Mouse (Mus musculus) CH12.LX (cell line): ENCODE results near the gene Sptb. TPM values are rescaled to one million over a fixed set of nuclear protein-coding genes. Genes with fewer than 3 reads are reported as not detected.
A peak's percentile ranks its signal among the peaks of the same experiment; 100 is the strongest.

Source experiments
- DNase-seq: peaks from one replicate; pipeline ENCODE4 v3.0.0-alpha.2; 2013; ENCODE audit errors: extremely low read depth
- H3K27ac ChIP-seq: 2 replicates; pipeline ENCODE4 v1.5.1; 2012; ENCODE audit warnings: low read depth, mild to moderate bottlenecking, control low read depth, moderate library complexity; ENCODE audit not compliant: insufficient read depth
- H3K27me3 ChIP-seq: replicated peaks from 2 replicates; pipeline ENCODE3; 2012; ENCODE audit warnings: inconsistent platforms
- H3K36me3 ChIP-seq, 2 experiments: replicated peaks in 1 of 2; 2 replicates each; pipeline versions ENCODE3 to v1.6.1; 2012; ENCODE audit warnings: inconsistent platforms in 1 of 2, low read length in 1 of 2, mild to moderate bottlenecking in 1 of 2, mixed read lengths in 1 of 2, moderate library complexity in 1 of 2; ENCODE audit not compliant: control insufficient read depth in 1 of 2, insufficient read depth in 1 of 2
- H3K4me1 ChIP-seq, 2 experiments: 2 replicates each; pipeline ENCODE4 v1.6.1; 2012; ENCODE audit warnings: inconsistent platforms in 1 of 2, moderate library complexity in 1 of 2; ENCODE audit not compliant: insufficient read depth in 2 of 2, control insufficient read depth in 1 of 2
- H3K4me2 ChIP-seq: 2 replicates; pipeline ENCODE4 v1.6.1; 2012; ENCODE audit warnings: low read depth, mild to moderate bottlenecking, control low read depth; ENCODE audit not compliant: poor library complexity, insufficient read depth, severe bottlenecking
- H3K4me3 ChIP-seq, 3 experiments: fragments of 150-350 bp in 1 of 3; sonication (generic) in 1 of 3; replicated peaks in 1 of 3; 2 replicates each; pipeline versions ENCODE3 to v1.5.1; 2011 to 2012; ENCODE audit warnings: low read depth in 2 of 3, low read length in 2 of 3, mild to moderate bottlenecking in 2 of 3, moderate library complexity in 2 of 3, control low read depth in 1 of 3, improper control_type of control experiment in 1 of 3, inconsistent platforms in 1 of 3, mixed read lengths in 1 of 3; ENCODE audit not compliant: poor library complexity in 1 of 3
- H3K79me2 ChIP-seq: replicated peaks from 2 replicates; pipeline ENCODE4 v1.6.1; 2012; ENCODE audit warnings: mild to moderate bottlenecking, moderate library complexity; ENCODE audit not compliant: control insufficient read depth, poor library complexity, insufficient read depth, severe bottlenecking; ENCODE audit errors: extremely low read depth
- H3K9ac ChIP-seq: 2 replicates; pipeline ENCODE4 v1.6.1; 2012; ENCODE audit warnings: low read depth, mild to moderate bottlenecking, control low read depth, moderate library complexity; ENCODE audit not compliant: insufficient read depth
- H3K9me3 ChIP-seq: replicated peaks from 2 replicates; pipeline ENCODE3; 2012; ENCODE audit warnings: low read length, inconsistent platforms, mixed read lengths
- BHLHE40 ChIP-seq: IDR thresholded peaks from 2 replicates; pipeline ENCODE4 v1.6.1; 2011; ENCODE audit warnings: mild to moderate bottlenecking, low read depth, low read length, improper control_type of control experiment
- CHD1 ChIP-seq: IDR thresholded peaks from 2 replicates; pipeline ENCODE4 v1.6.1; 2012; ENCODE audit warnings: low read depth, low read length, improper control_type of control experiment, inconsistent platforms
- E2F4 ChIP-seq: IDR thresholded peaks from 2 replicates; pipeline ENCODE4 v1.6.1; 2011; ENCODE audit warnings: low read depth, low read length, improper control_type of control experiment; ENCODE audit not compliant: insufficient replicate concordance
- ELF1 ChIP-seq: IDR thresholded peaks from 2 replicates; pipeline ENCODE4 v1.6.1; 2014; ENCODE audit warnings: low read depth, mild to moderate bottlenecking, inconsistent platforms, low read length, improper control_type of control experiment
- GABPA ChIP-seq: IDR thresholded peaks from 2 replicates; pipeline ENCODE4 v1.6.1; 2012; ENCODE audit warnings: low read depth, low read length, improper control_type of control experiment, inconsistent platforms; ENCODE audit not compliant: insufficient replicate concordance
- HCFC1 ChIP-seq: IDR thresholded peaks from 2 replicates; pipeline ENCODE4 v1.6.1; 2012; ENCODE audit warnings: low read depth, mild to moderate bottlenecking, inconsistent platforms, low read length, improper control_type of control experiment
- IRF4 ChIP-seq: IDR thresholded peaks from 2 replicates; pipeline ENCODE4 v1.6.1; 2014; ENCODE audit warnings: low read depth, mild to moderate bottlenecking, inconsistent platforms, low read length, improper control_type of control experiment
- KAT2A ChIP-seq: IDR thresholded peaks from 2 replicates; pipeline ENCODE4 v1.6.1; 2012; ENCODE audit warnings: low read length, improper control_type of control experiment, inconsistent platforms; ENCODE audit not compliant: insufficient replicate concordance
- MAZ ChIP-seq: IDR thresholded peaks from 2 replicates; pipeline ENCODE4 v1.6.1; 2012; ENCODE audit warnings: low read depth, mild to moderate bottlenecking, inconsistent platforms, low read length, improper control_type of control experiment, moderate library complexity
- MEF2A ChIP-seq: IDR thresholded peaks from 2 replicates; pipeline ENCODE4 v1.6.1; 2014; ENCODE audit warnings: low read depth, mild to moderate bottlenecking, inconsistent platforms, low read length, improper control_type of control experiment, borderline replicate concordance
- MXI1 ChIP-seq: IDR thresholded peaks from 2 replicates; pipeline ENCODE4 v1.6.1; 2011; ENCODE audit warnings: mild to moderate bottlenecking, low read depth, low read length, improper control_type of control experiment
- NELFE ChIP-seq: IDR thresholded peaks from 2 replicates; pipeline ENCODE4 v1.6.1; 2011; ENCODE audit warnings: low read depth, low read length, improper control_type of control experiment
- NRF1 ChIP-seq: IDR thresholded peaks from 2 replicates; pipeline ENCODE4 v1.6.1; 2014; ENCODE audit warnings: low read depth, mild to moderate bottlenecking, inconsistent platforms, low read length, improper control_type of control experiment, moderate library complexity
- POLR2AphosphoS2 ChIP-seq: IDR thresholded peaks from 2 replicates; pipeline ENCODE4 v1.6.1; 2011; ENCODE audit warnings: low read depth, low read length, improper control_type of control experiment
- SIN3A ChIP-seq: IDR thresholded peaks from 2 replicates; pipeline ENCODE4 v1.6.1; 2012; ENCODE audit warnings: low read length, improper control_type of control experiment, inconsistent platforms
- TBP ChIP-seq: conservative IDR thresholded peaks from 2 replicates; pipeline ENCODE4 v1.6.1; 2011; ENCODE audit warnings: low read depth, low read length, improper control_type of control experiment
- TCF12 ChIP-seq: IDR thresholded peaks from 2 replicates; pipeline ENCODE4 v1.6.1; 2014; ENCODE audit warnings: low read depth, mild to moderate bottlenecking, inconsistent platforms, low read length, improper control_type of control experiment
- UBTF ChIP-seq: IDR thresholded peaks from 2 replicates; pipeline ENCODE4 v1.6.1; 2012; ENCODE audit warnings: low read depth, mild to moderate bottlenecking, inconsistent platforms, low read length, improper control_type of control experiment, moderate library complexity
- USF1 ChIP-seq: IDR thresholded peaks from 2 replicates; pipeline ENCODE4 v1.6.1; 2014; ENCODE audit warnings: low read depth, mild to moderate bottlenecking, inconsistent platforms, low read length, improper control_type of control experiment
- ZMIZ1 ChIP-seq: IDR thresholded peaks from 2 replicates; pipeline ENCODE4 v1.6.1; 2012; ENCODE audit warnings: low read depth, mild to moderate bottlenecking, inconsistent platforms, low read length, improper control_type of control experiment
- ZNF384 ChIP-seq: IDR thresholded peaks from 2 replicates; pipeline ENCODE4 v1.6.1; 2012; ENCODE audit warnings: low read depth, low read length, improper control_type of control experiment, inconsistent platforms
- dilution Hi-C: fragments of 300-500 bp; cut with MboI; formaldehyde crosslinking; loops from 2 replicates; pipeline ENCODE4 v1.14.3; 2020; ENCODE audit warnings: low sequenced_read_pairs; ENCODE audit not compliant: extremely low pct_unique_long_range_greater_than_20kb, extremely low pct_ligation_motif_present
- in situ Hi-C: fragments of 300-500 bp; cut with MboI; formaldehyde crosslinking; loops from 3 replicates; pipeline ENCODE4 v1.14.3; 2019; ENCODE audit warnings: low sequenced_read_pairs, low pct_ligation_motif_present, low pct_unique_long_range_greater_than_20kb, mixed read lengths
- polyA plus RNA-seq: library from polyadenylated mRNA; unstranded; fragments of >175 nt; gene quantifications from 2 replicates; pipeline ENCODE4 v1.2.1, GENCODE M21; 2012; ENCODE audit warnings: low read depth; ENCODE audit not compliant: insufficient read length
- total RNA-seq, 2 experiments: library from RNA; depleted of rRNA; stranded (reverse); fragments of 300-350 nt in 1 of 2; fragments of >200 nt in 1 of 2; gene quantifications; 2 replicates each; pipeline ENCODE4 v1.2.3; 2012 to 2014

Gene Sptb
- total and polyA plus RNA-seq, 3 experiments = 0.03 to 0.04 (median 0.04) TPM

GRCm38 (mm10) chr12:76615580-76615937 lies 94.8 kb downstream of the Sptb start:
- TF ChIP-seq MXI1 (no peak), USF1 (no peak), SIN3A (no peak), ELF1 (no peak)
- H3K4me1 ChIP-seq = peaks cover 11% of the 10 kb centered on the region in 2 experiments
- no peaks in the 10 kb centered on the region for H3K36me3 ChIP-seq
- no peak overlapping the region for H3K4me2 ChIP-seq
- no peak overlapping the region for H3K4me3 ChIP-seq
- H3K9ac ChIP-seq = no peak overlapping the region
- in situ Hi-C loops (no loop called here), dilution Hi-C loops (no loop called here)
- DNase-seq = no peak
- H3K27me3 ChIP-seq = peaks cover 11% of the 10 kb centered on the region
- no peaks in the 10 kb centered on the region for H3K79me2 ChIP-seq
- H3K27ac ChIP-seq = no peak overlapping the region
- no peaks in the 10 kb centered on the region for H3K9me3 ChIP-seq

GRCm38 (mm10) chr12:76614868-76615579 lies 95.3 kb downstream of the Sptb start:
- no peak for DNase-seq
- in situ Hi-C loops (no loop called here), dilution Hi-C loops (no loop called here)
- Histone ChIP-seq H3K79me2 (no peaks in the 10 kb centered on the region), H3K27me3 (peaks cover 8% of the 10 kb centered on the region), H3K9me3 (no peaks in the 10 kb centered on the region), H3K4me1 (peaks cover 11% of the 10 kb centered on the region in 2 experiments), H3K4me3 (no peak overlapping the region), H3K36me3 (no peaks in the 10 kb centered on the region), H3K27ac (no peak overlapping the region), H3K4me2 (peak overlapping the region; percentile 37), H3K9ac (no peak overlapping the region)
- TF ChIP-seq TBP (no peak), GABPA (no peak), ZMIZ1 (no peak), IRF4 (no peak), BHLHE40 (no peak), CHD1 (no peak), HCFC1 (no peak), MEF2A (no peak), KAT2A (no peak), ZNF384 (no peak), E2F4 (no peak), MAZ (no peak), TCF12 (no peak), NRF1 (no peak), UBTF (no peak), NELFE (no peak), POLR2AphosphoS2 (no peak)
